Mouse (Mus musculus): ENCODE data around the gene Plin5. TPM values are rescaled to one million over a fixed set of nuclear protein-coding genes. Genes with fewer than 3 reads are reported as not detected.

The Plin5 gene
- total RNA-seq, 2 experiments from 2014 or later = 0.67 to 1.1 TPM

GRCm38 (mm10) chr17:56133457-56134363 is 16.3 kb upstream of the Plin5 start:
- DNase-seq (ENCODE audit: low spot score in 2 of 2) = no peak

- peak in 1 of 2 experiments; percentile 69 for DNase-seq (ENCODE audit: low spot score in 2 of 2)
Observed at GRCm38 (mm10) chr17:56132661-56133060, 15.3 kb upstream of the Plin5 start.

DNA sequence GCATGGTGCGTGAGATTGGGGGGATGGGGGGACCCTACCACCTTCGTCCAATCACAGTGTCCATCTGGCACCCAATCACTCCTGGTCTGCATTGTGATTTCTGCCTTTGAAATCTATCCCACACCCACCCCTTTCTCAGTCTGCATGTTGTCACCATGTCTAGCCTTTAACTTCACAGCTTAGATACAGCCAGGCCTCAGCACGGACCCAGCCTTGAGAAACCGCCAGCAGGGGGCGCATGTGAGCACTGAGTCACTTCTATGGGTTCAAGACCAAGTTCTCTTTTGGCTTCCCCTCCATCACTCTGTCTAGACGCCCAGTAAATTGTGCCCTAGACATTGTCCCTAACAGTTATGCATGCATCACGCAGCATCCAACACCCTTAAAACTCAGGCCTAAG is 14.4 kb upstream of the Plin5 start:
- peak in 1 of 2 experiments; percentile 74 for DNase-seq (ENCODE audit: low spot score in 2 of 2)

DNA sequence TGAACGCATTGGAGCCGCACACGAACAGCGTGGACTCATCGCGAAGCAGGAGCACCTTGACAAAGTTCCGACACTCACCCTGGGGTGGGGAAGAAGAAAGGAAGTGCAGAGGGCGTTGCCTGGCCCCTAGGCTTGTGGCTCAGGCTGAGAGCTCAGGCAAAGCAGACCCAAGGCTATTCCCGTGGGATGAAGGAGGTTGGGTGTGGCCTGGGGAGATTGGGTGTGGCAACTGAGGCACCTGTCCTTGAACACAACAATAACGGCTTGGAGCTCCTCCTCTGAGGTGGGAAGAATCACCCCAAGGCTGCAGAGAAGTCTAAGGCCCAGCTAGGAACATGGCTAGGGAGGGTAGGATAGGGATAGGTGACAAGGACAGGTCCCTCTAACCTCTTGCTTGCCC is 13.7 kb upstream of the Plin5 start:
- no peak for DNase-seq (ENCODE audit: low spot score in 2 of 2)

DNA sequence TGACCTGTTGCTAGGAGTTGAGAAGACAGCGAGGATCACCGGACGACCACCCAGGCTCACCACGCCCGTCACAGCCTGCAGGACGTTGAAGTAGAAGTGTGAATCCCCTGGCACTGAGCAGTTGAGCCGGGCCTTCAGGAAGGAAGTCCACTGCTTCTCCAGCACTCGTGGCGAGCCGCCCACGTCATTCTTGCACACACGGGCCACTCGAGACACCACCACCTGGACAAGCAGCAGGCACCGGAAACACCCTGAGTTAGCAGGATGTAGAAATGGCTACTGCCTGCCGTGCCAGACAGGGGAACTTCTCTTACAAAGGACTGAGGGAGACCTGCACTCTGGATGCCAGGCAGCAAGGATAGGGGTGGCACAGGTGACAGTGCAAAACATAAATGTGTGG is 10.8 kb upstream of the Plin5 start:
- DNase-seq (ENCODE audit: low spot score in 2 of 2) = no peak

DNA sequence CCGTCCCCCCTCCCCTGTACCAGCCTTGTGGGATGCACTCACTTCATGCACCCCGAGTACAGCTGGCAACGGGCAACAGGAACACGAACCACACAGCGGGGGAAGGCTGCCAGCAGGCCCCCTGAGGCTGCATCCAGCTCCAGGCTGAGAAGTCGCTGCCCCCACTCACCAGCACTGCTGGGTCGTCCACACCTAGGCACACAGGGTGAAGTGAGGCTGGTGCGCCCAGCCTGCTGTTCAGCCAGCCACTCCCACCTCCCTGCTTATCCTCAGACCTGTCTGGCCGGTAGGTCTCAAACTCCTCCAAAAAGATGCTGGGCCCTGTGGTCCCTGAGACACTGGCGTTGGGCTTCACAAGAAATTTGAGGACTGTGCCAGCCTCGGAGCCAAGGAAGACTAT is 8.8 kb upstream of the Plin5 start:
- no peak for DNase-seq (ENCODE audit: low spot score in 2 of 2)

DNA sequence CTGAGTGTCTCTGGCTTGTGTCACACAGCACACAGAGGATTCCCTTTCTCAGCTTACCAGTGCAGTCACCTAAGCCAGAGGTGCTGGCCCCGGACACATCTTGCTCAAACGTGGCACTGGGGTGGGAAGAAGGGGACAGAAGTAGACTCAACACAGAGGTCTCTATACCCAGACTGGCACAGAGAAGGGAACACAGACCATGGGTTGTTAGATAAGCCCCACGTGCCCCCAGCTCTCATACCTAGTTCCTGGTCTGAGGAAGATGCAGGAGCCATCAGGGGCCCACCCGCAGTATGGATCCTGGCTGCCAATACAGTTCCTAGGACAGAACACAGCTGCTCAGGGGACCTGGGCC is 7.9 kb upstream of the Plin5 start:
- DNase-seq (ENCODE audit: low spot score in 2 of 2) = no peak

- no peak for DNase-seq (ENCODE audit: low spot score in 2 of 2)
Observed at GRCm38 (mm10) chr17:56124377-56125275, 7.2 kb upstream of the Plin5 start.

DNA sequence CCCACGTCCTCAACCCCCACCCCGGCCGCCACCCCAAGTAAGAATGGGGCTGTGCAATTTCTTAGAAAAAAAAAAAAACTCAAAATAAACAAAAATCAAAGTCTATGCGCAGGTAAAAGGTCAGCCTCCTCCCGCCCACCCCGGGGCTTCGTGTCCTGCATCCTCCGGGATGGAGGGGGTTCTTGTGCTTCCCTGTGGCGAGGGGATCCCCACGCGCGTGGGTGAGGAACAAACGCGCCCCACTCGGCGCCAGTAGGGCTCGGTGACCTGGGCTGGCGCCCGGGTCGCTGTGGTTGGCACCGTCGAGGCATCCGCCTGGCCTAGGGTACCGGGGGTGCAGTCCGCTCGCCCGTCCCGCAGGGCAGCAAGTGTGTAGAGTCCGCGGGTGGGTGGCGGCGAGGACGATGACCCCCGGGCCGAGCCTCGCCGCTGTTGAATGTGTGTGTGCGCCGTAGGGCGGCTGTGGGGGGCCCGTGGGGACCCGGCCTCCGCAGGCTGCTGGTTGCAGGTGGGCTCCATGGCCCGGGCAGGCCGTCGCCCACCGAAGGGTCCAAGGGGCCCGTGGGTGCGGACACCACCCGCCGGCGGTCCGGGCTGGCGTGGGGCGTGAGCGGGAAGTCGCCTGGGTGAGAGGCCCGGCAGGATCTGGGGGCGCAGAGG is 6.4 kb upstream of the Plin5 start:
- no peak for DNase-seq (ENCODE audit: low spot score in 2 of 2)

GRCm38 (mm10) chr17:56123161-56123560 is 5.8 kb upstream of the Plin5 start:
- no peak for DNase-seq (ENCODE audit: low spot score in 2 of 2)

- DNase-seq (ENCODE audit: low spot score in 2 of 2) = no peak
Observed at GRCm38 (mm10) chr17:56121826-56122225, 4.4 kb upstream of the Plin5 start, which contains the start of gene Lrg1. Lrg1 (minus strand) TSS chr17:56122001.

- DNase-seq (ENCODE audit: low spot score in 2 of 2) = no peak
Observed at GRCm38 (mm10) chr17:56119981-56120880, 2.8 kb upstream of the Plin5 start.

DNA sequence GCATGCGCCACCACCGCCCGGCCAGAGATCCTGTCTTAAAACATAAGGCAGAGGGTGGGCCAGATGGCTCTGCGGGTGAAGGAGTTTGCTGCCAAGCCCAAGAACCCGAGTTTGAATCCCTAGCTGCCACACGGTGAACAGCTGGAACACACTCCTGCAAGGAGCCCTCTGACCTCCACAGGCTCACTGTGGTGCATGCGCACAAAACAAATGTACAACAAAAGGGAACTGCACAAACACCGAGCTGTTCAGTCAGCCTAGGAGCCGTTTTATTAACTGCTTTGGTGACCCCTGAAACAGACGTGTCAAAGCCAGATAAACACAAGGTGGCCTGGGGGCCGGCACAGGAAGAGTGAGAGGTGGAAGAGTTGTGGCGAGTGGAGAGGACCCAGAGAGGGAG is 2.0 kb upstream of the Plin5 start:
- no peak for DNase-seq (ENCODE audit: low spot score in 2 of 2)

- no peak for DNase-seq (ENCODE audit: low spot score in 2 of 2)
Observed at GRCm38 (mm10) chr17:56116193-56116592, 1.2 kb downstream of the Plin5 start.

GRCm38 (mm10) chr17:56112743-56113142 is 4.7 kb downstream of the Plin5 start:
- DNase-seq (ENCODE audit: low spot score in 2 of 2) = no peak

GRCm38 (mm10) chr17:56111864-56112263 is 5.5 kb downstream of the Plin5 start:
- DNase-seq (ENCODE audit: low spot score in 2 of 2) = peak in 1 of 2 experiments; percentile 71

DNA sequence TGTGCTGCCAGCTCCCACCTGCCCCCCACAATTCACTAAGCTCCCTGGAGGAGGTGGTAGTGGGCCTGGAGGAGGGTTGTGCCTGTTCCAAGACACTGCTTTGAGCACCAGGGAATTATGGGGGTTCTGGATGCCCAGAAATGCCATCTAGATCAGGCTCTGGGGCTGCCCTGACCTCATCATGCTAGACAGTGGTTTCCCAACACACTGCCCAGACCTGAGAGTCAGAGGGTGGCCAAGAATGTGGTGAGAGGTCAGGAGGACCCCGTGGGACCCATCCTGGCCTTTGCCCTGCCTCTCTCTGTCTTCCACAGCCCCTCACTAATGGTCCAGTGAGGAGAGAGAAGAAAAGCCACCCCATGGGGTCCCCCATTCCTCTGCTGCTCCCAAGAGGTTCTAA is 6.4 kb downstream of the Plin5 start:
- DNase-seq (ENCODE audit: low spot score in 2 of 2) = no peak

DNA sequence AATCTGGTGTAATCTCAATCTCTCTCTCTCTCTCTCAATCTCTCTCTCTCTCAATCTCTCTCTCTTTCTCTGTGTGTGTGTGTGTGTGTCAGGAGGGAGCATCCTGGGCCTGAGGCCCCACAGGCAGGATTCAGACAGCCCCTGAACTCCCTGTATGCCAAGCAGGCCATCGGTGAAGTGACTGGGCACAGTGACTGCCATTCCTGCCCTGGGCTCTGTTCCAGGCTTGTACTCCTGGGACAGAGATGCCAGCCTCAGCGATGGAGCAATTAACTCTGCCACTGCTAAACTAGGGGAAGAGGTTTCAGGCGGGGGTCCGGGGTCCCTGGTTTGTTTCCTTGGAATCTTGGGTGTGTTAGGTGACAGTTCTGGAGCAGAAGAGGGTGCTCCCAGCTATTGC is 6.8 kb downstream of the Plin5 start:
- DNase-seq (ENCODE audit: low spot score in 2 of 2) = no peak

DNA sequence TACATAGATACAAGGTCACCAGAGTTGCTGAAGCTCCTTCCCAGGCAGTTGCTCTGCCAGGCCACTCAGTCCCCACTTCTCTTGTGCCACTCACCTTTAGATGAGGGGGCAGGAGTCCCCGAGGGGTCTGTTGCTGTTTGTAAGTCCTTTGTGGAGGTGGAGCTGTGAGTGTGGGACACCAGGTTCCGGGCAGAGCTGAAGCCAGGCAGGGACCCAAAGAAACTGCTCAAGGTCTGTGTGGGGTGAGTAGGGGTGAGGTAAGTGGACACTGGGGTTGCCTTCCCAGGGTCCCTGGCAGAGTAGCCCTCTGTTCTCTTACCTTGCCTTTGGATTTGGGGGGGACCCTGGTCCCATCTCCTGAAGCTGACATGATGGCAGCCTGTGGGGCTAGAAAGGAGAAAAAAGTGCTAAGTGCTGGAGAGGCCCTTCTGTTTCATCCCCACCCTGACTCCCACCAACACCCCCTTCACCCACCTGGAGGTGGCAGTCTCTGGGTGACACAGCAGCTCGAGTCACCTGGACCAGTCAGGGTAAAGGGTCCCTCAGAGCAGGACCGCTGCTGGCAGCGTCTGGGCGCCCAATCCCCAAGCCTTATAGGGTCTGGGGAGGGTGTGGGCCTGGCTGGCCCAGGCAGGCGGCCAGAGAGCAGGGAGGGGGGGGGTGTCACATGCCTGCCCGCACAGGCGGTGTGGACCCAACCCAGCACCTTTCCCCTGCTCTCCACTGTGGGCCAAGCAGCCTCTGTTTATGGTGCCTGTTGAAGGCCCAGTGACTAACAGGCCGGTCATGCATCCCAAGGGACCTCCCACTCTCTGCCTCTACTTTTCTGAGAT is 8.0 kb downstream of the Plin5 start, which contains the start of gene Plin4:
TSS of gene Plin4 (minus strand) at position 585 of the 833 bp plus-strand sequence.
- DNase-seq (ENCODE audit: low spot score in 2 of 2) = no peak

All from layer of hippocampus, adult 18-20 months (tissue).